Mouse (Mus musculus): ENCODE data around the gene Gm10718. TPM values are rescaled to one million over a fixed set of nuclear protein-coding genes. Genes with fewer than 3 reads are reported as not detected.
"Not testable (repeated sequence)": the region's sequence is repeated elsewhere in the genome, so short reads cannot be mapped to it uniquely, and the experiment has no call there.

The Gm10718 gene
- polyA plus RNA-seq, 1 experiment from 2014 or later, result 0.62 TPM

DNA sequence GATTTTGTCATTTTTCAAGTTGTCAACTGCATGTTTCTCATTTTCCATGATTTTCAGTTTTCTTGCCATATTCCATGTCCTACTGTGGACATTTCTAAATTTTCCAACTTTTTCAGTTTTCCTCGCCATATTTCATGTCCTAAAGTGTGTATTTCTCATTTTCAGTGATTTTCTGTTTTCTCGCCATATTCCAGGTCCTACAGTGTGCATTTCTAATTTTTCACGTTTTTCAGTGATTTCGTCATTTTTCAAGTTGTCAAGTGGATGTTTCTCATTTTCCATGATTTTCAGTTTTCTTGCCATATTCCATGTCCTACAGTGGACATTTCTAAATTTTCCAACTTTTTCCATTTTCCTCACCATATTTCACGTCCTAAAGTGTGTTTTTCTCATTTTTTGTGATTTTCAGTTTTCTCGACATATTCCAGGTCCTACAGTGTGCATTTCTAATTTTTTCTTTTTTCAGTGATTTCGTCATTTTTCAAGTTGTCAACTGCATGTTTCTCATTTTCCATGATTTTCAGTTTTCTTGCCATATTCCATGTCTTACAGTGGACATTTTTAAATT is 11.2 kb upstream of the Gm10718 start:
- H3K9ac ChIP-seq (ENCODE audit: low read length); H3K4me3 ChIP-seq (ENCODE audit: low read length); H3K4me2 ChIP-seq (ENCODE audit: low read depth, low read length); H3K27me3 ChIP-seq (ENCODE audit: control insufficient read depth, insufficient read depth, low read depth, low read length); H3K9me3 ChIP-seq (ENCODE audit: control insufficient read depth, low read length); H3K4me1 ChIP-seq (replicated peaks; ENCODE audit: control insufficient read depth, insufficient read depth, low read length); H3K36me3 ChIP-seq (ENCODE audit: control insufficient read depth, insufficient read depth, low read length); H3K27ac ChIP-seq (ENCODE audit: low read length): not testable (repeated sequence)
- 77% methylated on average over 2 of the region's 7 CpGs for WGBS
- 0 out of 2 replicates have a peak, but pooled peaks have one; percentile 21 for ATAC-seq (ENCODE audit: low read depth)

DNA sequence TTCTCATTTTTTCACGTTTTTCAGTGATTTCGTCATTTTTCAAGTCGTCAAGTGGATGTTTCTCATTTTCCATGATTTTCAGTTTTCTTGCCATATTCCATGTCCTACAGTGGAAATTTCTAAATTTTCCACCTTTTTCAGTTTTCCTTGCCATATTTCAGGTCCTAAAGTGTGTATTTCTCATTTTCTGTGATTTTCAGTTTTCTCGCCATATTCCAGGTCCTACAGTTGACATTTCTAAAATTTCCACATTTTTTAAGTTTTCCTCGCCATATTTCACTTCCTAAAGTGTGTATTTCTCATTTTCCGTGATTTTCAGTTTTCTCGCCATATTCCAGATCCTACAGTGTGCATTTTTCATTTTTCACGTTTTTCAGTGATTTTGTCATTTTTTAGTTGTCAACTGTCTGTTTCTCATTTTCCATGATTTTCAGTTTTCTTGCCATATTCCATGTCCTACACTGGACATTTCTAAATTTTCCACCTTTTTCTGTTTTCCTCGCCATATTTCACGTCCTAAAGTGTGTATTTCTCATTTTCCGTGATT is 10.5 kb upstream of the Gm10718 start, which contains the start of gene Gm10721:
Gene Gm10721 (plus strand): TSS at position 408 of the 547 bp plus-strand sequence.
- not testable (repeated sequence) for H3K4me1 ChIP-seq (replicated peaks; ENCODE audit: control insufficient read depth, insufficient read depth, low read length); H3K9ac ChIP-seq (ENCODE audit: low read length); H3K4me3 ChIP-seq (ENCODE audit: low read length); H3K4me2 ChIP-seq (ENCODE audit: low read depth, low read length); H3K27me3 ChIP-seq (ENCODE audit: control insufficient read depth, insufficient read depth, low read depth, low read length); H3K27ac ChIP-seq (ENCODE audit: low read length); H3K36me3 ChIP-seq (ENCODE audit: control insufficient read depth, insufficient read depth, low read length); H3K9me3 ChIP-seq (ENCODE audit: control insufficient read depth, low read length)
- peak; percentile 51 for ATAC-seq (ENCODE audit: low read depth)
- no CpG with 5 or more reads among the region's 11 CpGs for WGBS

DNA sequence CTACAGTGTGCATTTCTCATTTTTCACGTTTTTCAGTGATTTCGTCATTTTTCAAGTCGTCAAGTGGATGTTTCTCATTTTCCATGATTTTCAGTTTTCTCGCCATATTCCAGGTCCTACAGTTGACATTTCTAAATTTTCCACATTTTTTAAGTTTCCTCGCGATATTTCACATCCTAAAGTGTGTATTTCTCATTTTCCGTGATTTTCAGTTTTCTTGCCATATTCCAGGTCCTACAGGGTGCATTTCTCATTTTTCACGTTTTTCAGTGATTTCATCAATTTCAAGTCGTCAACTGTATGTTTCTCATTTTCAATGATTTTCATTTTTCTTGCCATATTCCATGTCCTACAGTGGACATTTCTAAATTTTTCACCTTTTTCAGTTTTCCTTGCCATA is 8.0 kb upstream of the Gm10718 start, which contains the start of gene Gm10720:
Gene Gm10720 (plus strand): TSS at position 301 of the 400 bp plus-strand sequence.
- 66% methylated on average over 4 of the region's 9 CpGs for WGBS
- H3K36me3 ChIP-seq (ENCODE audit: control insufficient read depth, insufficient read depth, low read length); H3K4me2 ChIP-seq (ENCODE audit: low read depth, low read length); H3K27ac ChIP-seq (ENCODE audit: low read length); H3K4me1 ChIP-seq (replicated peaks; ENCODE audit: control insufficient read depth, insufficient read depth, low read length); H3K27me3 ChIP-seq (ENCODE audit: control insufficient read depth, insufficient read depth, low read depth, low read length); H3K4me3 ChIP-seq (ENCODE audit: low read length); ATAC-seq (ENCODE audit: low read depth); H3K9me3 ChIP-seq (ENCODE audit: control insufficient read depth, low read length); H3K9ac ChIP-seq (ENCODE audit: low read length): not testable (repeated sequence)

DNA sequence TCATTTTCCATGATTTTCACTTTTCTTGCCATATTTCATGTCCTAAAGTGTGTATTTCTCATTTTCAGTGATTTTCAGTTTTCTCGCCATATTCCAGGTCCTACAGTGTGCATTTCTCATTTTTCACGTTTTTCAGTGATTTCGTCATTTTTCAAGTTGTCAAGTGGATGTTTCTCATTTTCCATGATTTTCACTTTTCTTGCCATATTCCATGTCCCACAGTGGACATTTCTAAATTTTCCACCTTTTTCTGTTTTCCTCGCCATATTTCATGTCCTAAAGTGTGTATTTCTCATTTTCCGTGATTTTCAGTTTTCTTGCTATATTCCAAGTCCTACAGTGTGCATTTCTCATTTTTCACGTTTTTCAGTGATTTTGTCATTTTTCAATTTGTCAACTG is 7.5 kb upstream of the Gm10718 start:
- not testable (repeated sequence) for ATAC-seq (ENCODE audit: low read depth); H3K27me3 ChIP-seq (ENCODE audit: control insufficient read depth, insufficient read depth, low read depth, low read length); H3K36me3 ChIP-seq (ENCODE audit: control insufficient read depth, insufficient read depth, low read length); H3K9me3 ChIP-seq (ENCODE audit: control insufficient read depth, low read length); H3K27ac ChIP-seq (ENCODE audit: low read length); H3K4me1 ChIP-seq (replicated peaks; ENCODE audit: control insufficient read depth, insufficient read depth, low read length); H3K4me3 ChIP-seq (ENCODE audit: low read length); H3K9ac ChIP-seq (ENCODE audit: low read length); H3K4me2 ChIP-seq (ENCODE audit: low read depth, low read length)
- 71% methylated on average over 4 of the region's 6 CpGs for WGBS

DNA sequence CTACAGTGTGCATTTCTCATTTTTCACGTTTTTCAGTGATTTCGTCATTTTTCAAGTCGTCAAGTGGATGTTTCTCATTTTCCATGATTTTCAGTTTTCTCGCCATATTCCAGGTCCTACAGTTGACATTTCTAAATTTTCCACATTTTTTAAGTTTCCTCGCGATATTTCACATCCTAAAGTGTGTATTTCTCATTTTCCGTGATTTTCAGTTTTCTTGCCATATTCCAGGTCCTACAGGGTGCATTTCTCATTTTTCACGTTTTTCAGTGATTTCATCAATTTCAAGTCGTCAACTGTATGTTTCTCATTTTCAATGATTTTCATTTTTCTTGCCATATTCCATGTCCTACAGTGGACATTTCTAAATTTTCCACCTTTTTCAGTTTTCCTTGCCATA is 6.2 kb upstream of the Gm10718 start, which contains the start of gene Gm10719:
Gene Gm10719 (plus strand): TSS at position 301 of the 400 bp plus-strand sequence.
- H3K4me2 ChIP-seq (ENCODE audit: low read depth, low read length); H3K4me3 ChIP-seq (ENCODE audit: low read length); H3K9ac ChIP-seq (ENCODE audit: low read length); H3K9me3 ChIP-seq (ENCODE audit: control insufficient read depth, low read length); H3K27ac ChIP-seq (ENCODE audit: low read length); H3K27me3 ChIP-seq (ENCODE audit: control insufficient read depth, insufficient read depth, low read depth, low read length); H3K4me1 ChIP-seq (replicated peaks; ENCODE audit: control insufficient read depth, insufficient read depth, low read length); ATAC-seq (ENCODE audit: low read depth); H3K36me3 ChIP-seq (ENCODE audit: control insufficient read depth, insufficient read depth, low read length): not testable (repeated sequence)
- WGBS, result no CpG with 5 or more reads among the region's 9 CpGs

DNA sequence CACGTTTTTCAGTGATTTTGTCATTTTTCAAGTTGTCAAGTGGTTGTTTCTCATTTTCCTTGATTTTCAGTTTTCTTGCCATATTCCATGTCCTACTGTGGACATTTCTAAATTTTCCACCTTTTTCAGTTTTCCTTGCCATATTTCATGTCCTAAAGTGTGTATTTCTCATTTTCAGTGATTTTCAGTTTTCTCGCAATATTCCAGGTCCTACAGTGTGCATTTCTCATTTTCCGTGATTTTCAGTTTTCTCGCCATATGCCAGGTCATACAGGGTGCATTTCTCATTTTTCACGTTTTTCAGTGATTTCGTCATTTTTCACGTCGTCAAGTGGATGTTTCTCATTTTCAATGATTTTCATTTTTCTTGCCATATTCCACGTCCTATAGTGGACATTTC is 4.4 kb upstream of the Gm10718 start:
- not testable (repeated sequence) for H3K9me3 ChIP-seq (ENCODE audit: control insufficient read depth, low read length); H3K4me2 ChIP-seq (ENCODE audit: low read depth, low read length); H3K36me3 ChIP-seq (ENCODE audit: control insufficient read depth, insufficient read depth, low read length); H3K4me3 ChIP-seq (ENCODE audit: low read length); H3K4me1 ChIP-seq (replicated peaks; ENCODE audit: control insufficient read depth, insufficient read depth, low read length); H3K27ac ChIP-seq (ENCODE audit: low read length); H3K27me3 ChIP-seq (ENCODE audit: control insufficient read depth, insufficient read depth, low read depth, low read length); ATAC-seq (ENCODE audit: low read depth); H3K9ac ChIP-seq (ENCODE audit: low read length)
- 66% methylated on average over 9 of the region's 9 CpGs for WGBS

DNA sequence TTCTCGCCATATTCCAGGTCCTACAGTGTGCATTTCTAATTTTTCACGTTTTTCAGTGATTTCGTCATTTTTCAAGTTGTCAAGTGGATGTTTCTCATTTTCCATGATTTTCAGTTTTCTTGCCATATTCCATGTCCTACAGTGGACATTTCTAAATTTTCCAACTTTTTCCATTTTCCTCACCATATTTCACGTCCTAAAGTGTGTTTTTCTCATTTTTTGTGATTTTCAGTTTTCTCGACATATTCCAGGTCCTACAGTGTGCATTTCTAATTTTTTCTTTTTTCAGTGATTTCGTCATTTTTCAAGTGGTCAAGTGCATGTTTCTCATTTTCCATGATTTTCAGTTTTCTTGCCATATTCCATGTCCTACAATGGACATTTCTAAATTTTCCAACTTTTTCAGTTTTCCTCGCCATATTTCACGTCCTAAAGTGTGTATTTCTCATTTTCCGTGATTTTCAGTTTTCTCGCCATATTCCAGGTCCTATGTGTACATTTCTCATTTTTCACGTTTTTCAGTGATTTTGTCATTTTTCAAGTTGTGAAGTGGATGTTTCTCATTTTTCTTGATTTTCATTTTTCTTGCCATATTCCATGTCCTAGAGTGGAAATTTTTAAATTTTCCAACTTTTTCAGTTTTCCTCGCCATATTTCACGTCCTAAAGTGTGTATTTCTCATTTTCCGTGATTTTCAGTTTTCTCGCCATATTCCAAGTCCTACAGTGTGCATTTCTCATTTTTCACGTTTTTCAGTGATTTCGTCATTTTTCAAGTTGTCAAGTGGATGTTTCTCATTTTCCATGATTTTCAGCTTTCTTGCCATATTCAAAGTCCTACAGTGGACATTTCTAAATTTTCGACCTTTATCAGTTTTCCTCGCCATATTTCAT is 3.3 kb upstream of the Gm10718 start:
- not testable (repeated sequence) for H3K27ac ChIP-seq (ENCODE audit: low read length); H3K4me3 ChIP-seq (ENCODE audit: low read length); H3K4me2 ChIP-seq (ENCODE audit: low read depth, low read length); H3K9me3 ChIP-seq (ENCODE audit: control insufficient read depth, low read length); H3K36me3 ChIP-seq (ENCODE audit: control insufficient read depth, insufficient read depth, low read length); H3K27me3 ChIP-seq (ENCODE audit: control insufficient read depth, insufficient read depth, low read depth, low read length); H3K9ac ChIP-seq (ENCODE audit: low read length); H3K4me1 ChIP-seq (replicated peaks; ENCODE audit: control insufficient read depth, insufficient read depth, low read length)
- peak; percentile 63 for ATAC-seq (ENCODE audit: low read depth)
- WGBS, result 81% methylated on average over 11 of the region's 19 CpGs

DNA sequence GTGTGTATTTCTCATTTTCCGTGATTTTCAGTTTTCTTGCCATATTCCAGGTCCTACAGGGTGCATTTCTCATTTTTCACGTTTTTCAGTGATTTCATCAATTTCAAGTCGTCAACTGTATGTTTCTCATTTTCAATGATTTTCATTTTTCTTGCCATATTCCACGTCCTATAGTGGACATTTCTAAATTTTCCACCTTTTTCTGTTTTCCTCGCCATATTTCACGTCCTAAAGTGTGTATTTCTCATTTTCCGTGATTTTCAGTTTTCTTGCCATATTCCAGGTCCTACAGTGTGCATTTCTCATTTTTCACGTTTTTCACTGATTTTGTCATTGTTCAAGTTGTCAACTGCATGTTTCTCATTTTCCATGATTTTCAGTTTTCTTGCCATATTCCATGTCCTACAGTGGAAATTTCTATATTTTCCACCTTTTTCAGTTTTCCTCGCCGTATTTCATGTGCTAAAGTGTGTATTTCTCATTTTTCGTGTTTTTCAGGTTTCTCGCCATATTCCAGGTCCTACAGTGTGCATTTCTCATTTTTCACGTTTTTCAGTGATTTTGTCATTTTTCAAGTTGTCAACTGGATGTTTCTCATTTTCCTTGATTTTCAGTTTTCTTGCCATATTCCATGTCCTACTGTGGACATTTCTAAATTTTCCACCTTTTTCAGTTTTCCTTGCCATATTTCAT is 885 bp upstream of the Gm10718 start:
- not testable (repeated sequence) for H3K27me3 ChIP-seq (ENCODE audit: control insufficient read depth, insufficient read depth, low read depth, low read length); H3K36me3 ChIP-seq (ENCODE audit: control insufficient read depth, insufficient read depth, low read length); H3K4me3 ChIP-seq (ENCODE audit: low read length); H3K27ac ChIP-seq (ENCODE audit: low read length); H3K4me2 ChIP-seq (ENCODE audit: low read depth, low read length); H3K4me1 ChIP-seq (replicated peaks; ENCODE audit: control insufficient read depth, insufficient read depth, low read length); H3K9ac ChIP-seq (ENCODE audit: low read length); ATAC-seq (ENCODE audit: low read depth); H3K9me3 ChIP-seq (ENCODE audit: control insufficient read depth, low read length)
- 69% methylated on average over 9 of the region's 13 CpGs for WGBS

Data from lung, embryonic 16.5 days (tissue).